In the genomic region with DNA sequence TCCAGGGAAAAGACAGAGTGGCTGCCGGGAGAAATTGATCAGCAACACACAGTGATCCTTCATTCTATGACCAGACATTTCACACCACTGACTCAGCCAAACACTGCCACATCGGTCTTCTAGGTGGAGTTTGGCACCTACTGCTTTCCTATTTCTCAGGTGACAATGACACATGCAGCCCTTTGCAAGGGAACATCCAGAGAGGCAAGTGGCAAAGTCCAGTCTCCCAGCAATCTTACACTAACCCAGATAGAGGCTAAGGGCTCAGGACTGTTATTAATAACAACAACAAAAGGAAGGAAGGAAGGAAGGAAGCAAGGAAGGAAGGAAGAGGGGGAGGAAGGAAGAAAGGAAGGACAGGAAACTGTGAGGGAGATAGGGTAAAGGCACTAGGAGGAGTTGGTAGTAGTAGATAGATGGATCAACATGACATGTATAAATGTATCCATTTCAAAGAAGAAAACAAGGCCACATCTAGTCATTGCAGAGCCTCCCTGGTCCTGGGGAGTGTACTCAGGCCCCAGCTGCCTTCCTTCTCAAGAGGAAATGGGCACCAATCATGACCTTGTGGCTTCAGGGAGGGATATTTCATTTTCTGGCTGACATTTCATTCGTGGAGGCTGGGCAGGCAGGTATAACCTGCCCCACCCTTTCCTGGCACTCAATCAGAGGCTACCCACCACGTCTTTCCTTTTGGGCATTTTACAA, we compare ENCODE assay signal across 20 mouse cellular contexts. TPM values are rescaled to one million over a fixed set of nuclear protein-coding genes. Genes with fewer than 3 reads are reported as not detected.
DNase-seq lines count a peak whose midpoint lies in the region; ATAC-seq lines count a peak whose summit lies in the region.
"Had no signal": no experiment of that assay in that cellular context is flagged by ENCODE, and none has a peak within 500 bp of the region (broad histone marks: within the 10 kb centered on the region; RNA-seq: fewer than 3 reads in every experiment).

No protein-coding gene starts in this region.

- H3K36me3 ChIP-seq in intestine, embryonic 15.5 days: no peaks in the 10 kb centered on the region
- H3K36me3 ChIP-seq: forebrain, embryonic 12.5 days; heart, embryonic 10.5 days; kidney, embryonic 15.5 days; midbrain, embryonic 15.5 days; stomach, embryonic 15.5 days had no signal

- no peaks in the 10 kb centered on the region for H3K27me3 ChIP-seq in intestine, embryonic 15.5 days (replicated peaks)
- H3K27me3 ChIP-seq: forebrain, embryonic 12.5 days; kidney, embryonic 15.5 days; megakaryocyte, embryonic 14.5 days; midbrain, embryonic 15.5 days; stomach, embryonic 15.5 days had no signal

- WGBS in intestine, embryonic 15.5 days: 40% methylated on average over 4 of the region's 4 CpGs

- no peak overlapping the region for H3K4me3 ChIP-seq in intestine, embryonic 15.5 days (replicated peaks)
- H3K4me3 ChIP-seq: forebrain, embryonic 12.5 days; gastrocnemius, adult 2 months; heart, embryonic 10.5 days; kidney, embryonic 15.5 days; megakaryocyte, embryonic 14.5 days; midbrain, embryonic 15.5 days; stomach, embryonic 15.5 days had no signal

- no peaks in the 10 kb centered on the region for H3K9me3 ChIP-seq in intestine, embryonic 15.5 days
- H3K9me3 ChIP-seq: forebrain, embryonic 12.5 days; heart, embryonic 10.5 days; kidney, embryonic 15.5 days; megakaryocyte, embryonic 14.5 days; midbrain, embryonic 15.5 days; stomach, embryonic 15.5 days had no signal

- 0 out of 2 replicates have a peak, but pooled peaks have one; percentile 3 for ATAC-seq in intestine, embryonic 15.5 days
- no peak for ATAC-seq in megakaryocyte-erythroid progenitor cell, adult 5-6 weeks (replicated peaks; ENCODE audit: low FRiP score, low TSS enrichment, poor library complexity, severe bottlenecking)
- ATAC-seq: midbrain, embryonic 15.5 days had no signal

- DNase-seq in kidney, adult 9 months: peak; percentile 21
- DNase-seq in kidney, postnatal 4 days: no peak
- peak; percentile 6 for DNase-seq in ovary, adult 18-20 months (ENCODE audit: low spot score)
- no peak for DNase-seq in ovary, postnatal 10 days (ENCODE audit: low spot score)
- DNase-seq in yolk sac, embryonic 10.5 days (ENCODE audit: low spot score): peak; percentile 33
- DNase-seq: B cell, adult 2 months; cerebellum, adult 9-10 months; gastrocnemius, adult 2 months; layer of hippocampus, postnatal 36 days; right cerebral cortex, adult 18-20 months; thymus, postnatal 14 days had no signal

- no peaks in the 10 kb centered on the region for H3K4me1 ChIP-seq in intestine, embryonic 15.5 days (replicated peaks)
- H3K4me1 ChIP-seq: forebrain, embryonic 12.5 days; midbrain, embryonic 15.5 days had no signal

- H3K9ac ChIP-seq in intestine, embryonic 15.5 days: no peak overlapping the region
- H3K9ac ChIP-seq: forebrain, embryonic 12.5 days; kidney, embryonic 15.5 days; midbrain, embryonic 15.5 days; stomach, embryonic 15.5 days had no signal

- H3K4me2 ChIP-seq in intestine, embryonic 15.5 days (replicated peaks): no peak overlapping the region
- H3K4me2 ChIP-seq: forebrain, embryonic 12.5 days; kidney, embryonic 15.5 days; liver, embryonic 11.5 days; midbrain, embryonic 15.5 days; stomach, embryonic 15.5 days had no signal

- H3K27ac ChIP-seq in intestine, embryonic 15.5 days: no peak overlapping the region
- H3K27ac ChIP-seq: forebrain, embryonic 12.5 days; gastrocnemius, adult 2 months; heart, embryonic 10.5 days; kidney, embryonic 15.5 days; midbrain, embryonic 15.5 days; stomach, embryonic 15.5 days had no signal

RNA-seq across cellular contexts. Expression of gene Suco, which starts 36.6 kb away (rescaled TPM):
- 14.0 and 21.9 TPM in 2 replicates for polyA plus RNA-seq in intestine, embryonic 15.5 days (2015; fragmentation: Nextera tagmentation; extraction: Ambion mirVana)
- 18.0 and 26.5 TPM in 2 replicates for total RNA-seq in megakaryocyte-erythroid progenitor cell, adult 5-6 weeks (2014; fragmentation: Nextera tagmentation)
- 46.6 and 125 TPM in 2 replicates for total RNA-seq in megakaryocyte-erythroid progenitor cell, adult 5-6 weeks (2017)

RNA-seq across cellular contexts. Expression of gene Pigc, which starts 55.9 kb away (rescaled TPM):
- 32.8 and 34.5 TPM in 2 replicates for polyA plus RNA-seq in intestine, embryonic 15.5 days (2015; fragmentation: Nextera tagmentation; extraction: Ambion mirVana)
- total RNA-seq in megakaryocyte-erythroid progenitor cell, adult 5-6 weeks (2014; fragmentation: Nextera tagmentation): 4.2 and 9.1 TPM in 2 replicates
- 10.6 and 12.2 TPM in 2 replicates for total RNA-seq in megakaryocyte-erythroid progenitor cell, adult 5-6 weeks (2017)

Comparison
In these comparisons a context has a peak if more than half of its experiments do, and no peak if none do; other contexts are left out.
1. DNase-seq: peak in kidney, adult 9 months (single experiment), ovary, adult 18-20 months (single experiment) and yolk sac, embryonic 10.5 days (single experiment); none in kidney, postnatal 4 days (0 of 2) and ovary, postnatal 10 days (single experiment).